Mouse (Mus musculus): ENCODE measurements around the gene Acss2. TPM values are rescaled to one million over a fixed set of nuclear protein-coding genes. Genes with fewer than 3 reads are reported as not detected.

Gene Acss2
- polyA plus RNA-seq, 1 experiment, result 1.0 TPM

- H3K9me3 ChIP-seq (ENCODE audit: control insufficient read depth, low read length), result no peaks in the 10 kb centered on the region
- no peak overlapping the region for H3K4me3 ChIP-seq (replicated peaks)
- no peak for TF ChIP-seq TAL1 (IDR thresholded peaks at IDR 0.05; ENCODE audit: low read length)
- TF ChIP-seq GATA1 (IDR thresholded peaks at IDR 0.05; ENCODE audit: low read length), result no peak
- no peaks in the 10 kb centered on the region for H3K36me3 ChIP-seq (ENCODE audit: control insufficient read depth)
- H3K4me1 ChIP-seq (ENCODE audit: control insufficient read depth), result no peaks in the 10 kb centered on the region
- H3K27me3 ChIP-seq (ENCODE audit: control insufficient read depth), result peaks cover 10% of the 10 kb centered on the region
These were observed 9.9 kb upstream of the Acss2 start for GRCm38 (mm10) chr2:155507721-155508470.

DNA sequence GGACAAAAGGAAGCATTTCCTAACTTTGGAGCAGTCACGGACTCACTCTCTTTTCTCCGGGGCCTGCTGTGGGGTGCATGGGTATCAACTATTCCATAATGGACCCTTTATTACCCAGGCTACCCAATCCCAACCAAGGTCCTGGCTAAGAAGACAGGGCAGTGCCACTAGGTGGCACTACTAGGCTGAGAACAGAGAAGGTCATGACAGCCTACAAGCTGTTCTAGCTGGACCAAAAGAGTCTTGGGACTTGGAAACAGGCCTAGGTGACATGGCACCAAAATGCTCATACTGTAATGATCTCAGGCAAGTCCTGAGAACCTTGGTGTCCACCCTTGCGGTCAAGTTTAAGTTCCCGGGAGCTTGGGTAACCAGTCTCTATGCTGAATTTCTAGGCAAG lies 5.3 kb upstream of the Acss2 start:
- Histone ChIP-seq H3K4me3 (replicated peaks) (no peak overlapping the region), H3K27me3 (ENCODE audit: control insufficient read depth) (peaks cover 43% of the 10 kb centered on the region), H3K4me1 (ENCODE audit: control insufficient read depth) (peaks cover 13% of the 10 kb centered on the region), H3K36me3 (ENCODE audit: control insufficient read depth) (no peaks in the 10 kb centered on the region), H3K9me3 (ENCODE audit: control insufficient read depth, low read length) (no peaks in the 10 kb centered on the region)
- TF ChIP-seq GATA1 (IDR thresholded peaks at IDR 0.05; ENCODE audit: low read length) (no peak), TAL1 (IDR thresholded peaks at IDR 0.05; ENCODE audit: low read length) (no peak)

DNA sequence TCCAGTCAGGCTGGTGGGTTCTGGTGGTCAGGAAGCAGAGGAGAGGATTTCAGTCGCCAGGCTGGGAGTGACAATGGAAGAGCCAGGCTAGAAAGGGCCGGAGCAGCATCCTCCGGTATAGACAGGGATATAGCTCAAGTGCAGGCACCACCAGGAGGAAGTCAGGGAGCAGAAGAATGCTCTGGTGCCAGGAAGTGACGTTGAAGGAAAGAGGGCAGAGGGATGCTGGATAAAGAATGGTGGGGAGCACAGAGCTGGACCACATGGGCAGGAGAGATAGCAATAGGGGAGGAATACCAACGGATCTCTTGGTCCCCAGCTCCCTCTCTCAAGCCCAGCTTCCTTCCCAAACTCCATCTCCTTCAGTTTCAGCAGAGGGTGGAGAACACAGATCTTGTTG lies 4.2 kb upstream of the Acss2 start:
- Histone ChIP-seq H3K9me3 (ENCODE audit: control insufficient read depth, low read length) (no peaks in the 10 kb centered on the region), H3K4me3 (replicated peaks) (no peak overlapping the region), H3K27me3 (ENCODE audit: control insufficient read depth) (peaks cover 43% of the 10 kb centered on the region), H3K36me3 (ENCODE audit: control insufficient read depth) (no peaks in the 10 kb centered on the region), H3K4me1 (ENCODE audit: control insufficient read depth) (peaks cover 18% of the 10 kb centered on the region)
- TF ChIP-seq GATA1 (IDR thresholded peaks at IDR 0.05; ENCODE audit: low read length) (no peak), TAL1 (IDR thresholded peaks at IDR 0.05; ENCODE audit: low read length) (no peak)

GRCm38 (mm10) chr2:155514666-155515065 lies 3.1 kb upstream of the Acss2 start:
- Histone ChIP-seq H3K4me3 (replicated peaks) (no peak overlapping the region), H3K9me3 (ENCODE audit: control insufficient read depth, low read length) (no peaks in the 10 kb centered on the region), H3K36me3 (ENCODE audit: control insufficient read depth) (no peaks in the 10 kb centered on the region), H3K4me1 (ENCODE audit: control insufficient read depth) (peaks cover 26% of the 10 kb centered on the region), H3K27me3 (ENCODE audit: control insufficient read depth) (peaks cover 43% of the 10 kb centered on the region)
- TF ChIP-seq TAL1 (IDR thresholded peaks at IDR 0.05; ENCODE audit: low read length) (no peak), GATA1 (IDR thresholded peaks at IDR 0.05; ENCODE audit: low read length) (no peak)

DNA sequence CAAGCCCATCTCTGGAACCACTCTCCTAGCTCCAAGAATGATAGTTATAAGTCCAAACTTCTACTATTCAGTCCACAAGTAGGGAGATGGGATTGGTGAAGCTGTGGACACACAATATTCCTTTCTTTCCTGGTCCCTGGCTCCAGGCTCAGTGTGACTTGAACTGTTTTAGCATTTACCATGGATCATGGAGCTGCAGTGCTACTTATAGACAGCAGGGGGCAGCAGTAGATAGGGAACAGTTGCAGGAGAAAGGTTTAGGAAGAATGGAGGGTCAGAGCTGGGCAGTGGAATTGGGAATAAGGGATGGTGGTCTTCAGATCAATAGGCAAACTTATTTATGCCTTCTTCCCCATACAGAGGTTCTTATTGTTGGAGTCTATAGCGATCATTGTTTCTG lies 1.8 kb upstream of the Acss2 start:
- Histone ChIP-seq H3K36me3 (ENCODE audit: control insufficient read depth) (no peaks in the 10 kb centered on the region), H3K27me3 (ENCODE audit: control insufficient read depth) (peaks cover 42% of the 10 kb centered on the region), H3K4me3 (replicated peaks) (no peak overlapping the region), H3K9me3 (ENCODE audit: control insufficient read depth, low read length) (no peaks in the 10 kb centered on the region), H3K4me1 (ENCODE audit: control insufficient read depth) (peaks cover 33% of the 10 kb centered on the region)
- TF ChIP-seq TAL1 (IDR thresholded peaks at IDR 0.05; ENCODE audit: low read length) (no peak), GATA1 (IDR thresholded peaks at IDR 0.05; ENCODE audit: low read length) (no peak)

DNA sequence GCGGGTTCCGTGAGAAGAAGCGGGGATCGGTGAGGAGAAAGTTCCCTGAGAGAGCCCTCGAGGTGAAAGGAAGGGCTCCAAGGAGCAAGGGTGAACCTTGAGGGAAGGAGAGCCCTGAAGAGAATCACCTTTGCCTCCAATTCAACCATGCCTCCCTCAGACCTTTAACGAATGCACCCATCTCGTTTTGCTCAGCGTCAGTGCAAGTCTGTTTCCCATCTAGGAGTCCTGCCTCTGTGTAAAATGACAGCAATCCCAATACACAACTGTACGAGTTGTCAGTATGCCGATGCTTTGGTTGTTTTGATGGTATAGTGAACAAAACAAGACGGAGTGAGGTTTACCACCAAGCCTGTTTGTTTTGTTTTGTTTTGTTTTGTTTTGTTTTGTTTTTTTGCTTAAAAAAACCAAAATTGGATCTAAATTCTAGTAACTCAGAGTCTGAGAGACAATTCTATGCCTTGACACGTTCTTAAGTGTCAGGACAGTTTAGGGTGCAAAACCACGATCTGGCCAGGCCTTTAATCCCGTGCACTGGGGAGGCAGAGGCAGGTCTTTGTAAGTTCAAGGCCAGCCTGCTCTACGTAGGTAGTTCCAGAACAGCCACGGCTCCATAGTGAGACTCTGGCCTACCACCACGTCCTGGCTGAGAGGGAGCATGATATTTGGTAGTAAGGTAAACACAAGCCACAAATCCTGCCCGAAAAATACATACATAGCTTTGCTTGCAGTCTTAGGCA lies 953 bp downstream of the Acss2 start:
- Histone ChIP-seq H3K4me3 (replicated peaks) (peak overlapping the region; percentile 86), H3K4me1 (ENCODE audit: control insufficient read depth) (peaks cover 40% of the 10 kb centered on the region), H3K36me3 (ENCODE audit: control insufficient read depth) (peaks cover 7% of the 10 kb centered on the region), H3K27me3 (ENCODE audit: control insufficient read depth) (peaks cover 30% of the 10 kb centered on the region), H3K9me3 (ENCODE audit: control insufficient read depth, low read length) (no peaks in the 10 kb centered on the region)
- TF ChIP-seq GATA1 (IDR thresholded peaks at IDR 0.05; ENCODE audit: low read length) (no peak), TAL1 (IDR thresholded peaks at IDR 0.05; ENCODE audit: low read length) (no peak)

- peaks cover 54% of the 10 kb centered on the region for H3K4me1 ChIP-seq (ENCODE audit: control insufficient read depth)
- H3K9me3 ChIP-seq (ENCODE audit: control insufficient read depth, low read length), result no peaks in the 10 kb centered on the region
- no peak overlapping the region for H3K4me3 ChIP-seq (replicated peaks)
- peaks cover 14% of the 10 kb centered on the region for H3K36me3 ChIP-seq (ENCODE audit: control insufficient read depth)
- no peaks in the 10 kb centered on the region for H3K27me3 ChIP-seq (ENCODE audit: control insufficient read depth)
- TF ChIP-seq TAL1 (IDR thresholded peaks at IDR 0.05; ENCODE audit: low read length) (no peak), GATA1 (IDR thresholded peaks at IDR 0.05; ENCODE audit: low read length) (no peak)
These were observed 6.0 kb downstream of the Acss2 start for GRCm38 (mm10) chr2:155523706-155524105.

GRCm38 (mm10) chr2:155524378-155524777 lies 6.6 kb downstream of the Acss2 start:
- peaks cover 14% of the 10 kb centered on the region for H3K36me3 ChIP-seq (ENCODE audit: control insufficient read depth)
- H3K4me3 ChIP-seq (replicated peaks), result no peak overlapping the region
- H3K4me1 ChIP-seq (ENCODE audit: control insufficient read depth), result peaks cover 49% of the 10 kb centered on the region
- H3K27me3 ChIP-seq (ENCODE audit: control insufficient read depth), result no peaks in the 10 kb centered on the region
- TF ChIP-seq TAL1 (IDR thresholded peaks at IDR 0.05; ENCODE audit: low read length) (no peak), GATA1 (IDR thresholded peaks at IDR 0.05; ENCODE audit: low read length) (no peak)
- H3K9me3 ChIP-seq (ENCODE audit: control insufficient read depth, low read length), result no peaks in the 10 kb centered on the region

DNA sequence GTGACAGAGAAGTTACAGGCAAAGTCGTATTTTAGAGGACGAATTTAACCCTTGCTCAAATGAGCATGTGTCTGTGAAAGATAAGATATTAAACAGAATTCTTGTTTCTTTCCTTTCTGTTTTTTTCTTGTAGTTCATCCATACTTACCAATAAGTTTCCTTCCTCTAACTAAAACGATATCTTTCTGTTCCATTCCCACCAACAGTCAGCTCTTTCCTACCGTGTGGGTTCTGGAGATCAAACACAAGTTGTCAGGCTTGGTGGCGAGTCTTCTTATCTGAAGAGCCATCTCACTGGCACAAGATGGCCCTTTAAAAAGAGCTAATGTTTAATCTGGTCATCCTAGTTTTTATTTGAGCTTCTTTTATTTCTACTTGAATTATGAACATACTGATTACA lies 9.6 kb downstream of the Acss2 start:
- H3K9me3 ChIP-seq (ENCODE audit: control insufficient read depth, low read length), result no peaks in the 10 kb centered on the region
- H3K4me1 ChIP-seq (ENCODE audit: control insufficient read depth), result peaks cover 39% of the 10 kb centered on the region
- H3K4me3 ChIP-seq (replicated peaks), result no peak overlapping the region
- peaks cover 13% of the 10 kb centered on the region for H3K36me3 ChIP-seq (ENCODE audit: control insufficient read depth)
- no peak for TF ChIP-seq GATA1 (IDR thresholded peaks at IDR 0.05; ENCODE audit: low read length)
- no peak for TF ChIP-seq TAL1 (IDR thresholded peaks at IDR 0.05; ENCODE audit: low read length)
- H3K27me3 ChIP-seq (ENCODE audit: control insufficient read depth), result no peaks in the 10 kb centered on the region

All from erythroblast, embryonic 14.5 days (primary cell).